Mouse (Mus musculus) gastrocnemius, postnatal 36 days (tissue): Measurements from ENCODE around the gene Tulp3. TPM values are rescaled to one million over a fixed set of nuclear protein-coding genes. Genes with fewer than 3 reads are reported as not detected.

Experiments used
- total RNA-seq, 2 experiments: library from RNA; stranded (reverse); gene quantifications; 2 replicates each; pipeline ENCODE4 v1.2.3; 2021

Tulp3 gene
- total RNA-seq, 2 experiments from 2014 or later: 5.8 to 6.6 TPM

Other genes starting within 250 kb of the Tulp3 start
- 10 to 100 TPM; 34.7 to 39.3 TPM for gene Tspan9, start 212.3 kb downstream of the Tulp3 start, total RNA-seq
- gene Tead4, start 55.0 kb downstream of the Tulp3 start, total RNA-seq: 1 to 10 TPM; 3.7 to 4.3 TPM
- gene Rhno1, start 7.1 kb upstream of the Tulp3 start, total RNA-seq: 1 to 10 TPM; 5.2 to 6.6 TPM
- 1 to 10 TPM in 1 of 2 experiments, under 1 TPM in 1; 0.62 to 1.0 TPM for gene Foxm1, start 7.1 kb upstream of the Tulp3 start, total RNA-seq
- not detected for gene Tex52, start 19.6 kb upstream of the Tulp3 start, total RNA-seq
- not detected for gene Gm44596, start 19.7 kb upstream of the Tulp3 start, total RNA-seq
- gene Nrip2, start 43.4 kb upstream of the Tulp3 start, total RNA-seq: 1 to 10 TPM; 1.4 to 1.5 TPM
- gene Itfg2, start 69.1 kb upstream of the Tulp3 start, total RNA-seq: 10 to 100 TPM; 15.3 to 19.5 TPM
- 100 to 1,000 TPM in 1 of 2 experiments, 10 to 100 TPM in 1; 97.6 to 114 TPM for gene Fkbp4, start 82.8 kb upstream of the Tulp3 start, total RNA-seq
- under 1 TPM in 1 of 2 experiments, not detected in 1; 0.41 TPM for gene Pzp, start 170.9 kb upstream of the Tulp3 start, total RNA-seq
- not detected for gene A2ml1, start 225.8 kb upstream of the Tulp3 start, total RNA-seq